Mouse (Mus musculus): Measurements from ENCODE around the gene Map3k13. TPM values are rescaled to one million over a fixed set of nuclear protein-coding genes. Genes with fewer than 3 reads are reported as not detected.

Gene Map3k13
- total and polyA plus RNA-seq, 3 experiments, result 0.40 to 1.2 (median 0.84) TPM

GRCm38 (mm10) chr16:21853446-21853941 is 59.3 kb downstream of the Map3k13 start:
- DNase-seq, result peak; percentile 9

GRCm38 (mm10) chr16:21854589-21855284 is 60.6 kb downstream of the Map3k13 start:
- DNase-seq, result no peak

- DNase-seq, result no peak
Observed at GRCm38 (mm10) chr16:21856134-21856533, 62.0 kb downstream of the Map3k13 start.

GRCm38 (mm10) chr16:21857126-21857644 is 63.0 kb downstream of the Map3k13 start:
- DNase-seq, result no peak

GRCm38 (mm10) chr16:21858163-21858562 is 64.0 kb downstream of the Map3k13 start:
- DNase-seq, result no peak

GRCm38 (mm10) chr16:21858882-21859281 is 64.7 kb downstream of the Map3k13 start:
- no peak for DNase-seq

- no peak for DNase-seq
Observed at GRCm38 (mm10) chr16:21862448-21862847, 68.3 kb downstream of the Map3k13 start.

- no peak for DNase-seq
Observed at GRCm38 (mm10) chr16:21865250-21865982, 71.3 kb downstream of the Map3k13 start.

- no peak for DNase-seq
Observed at GRCm38 (mm10) chr16:21865983-21866575, 71.9 kb downstream of the Map3k13 start.

GRCm38 (mm10) chr16:21867727-21868126 is 73.6 kb downstream of the Map3k13 start:
- DNase-seq, result no peak

- DNase-seq, result no peak
Observed at GRCm38 (mm10) chr16:21868651-21869050, 74.5 kb downstream of the Map3k13 start.

GRCm38 (mm10) chr16:21869879-21870278 is 75.7 kb downstream of the Map3k13 start:
- no peak for DNase-seq

- DNase-seq, result no peak
Observed at GRCm38 (mm10) chr16:21877735-21878134, 83.6 kb downstream of the Map3k13 start.

- no peak for DNase-seq
Observed at GRCm38 (mm10) chr16:21878834-21879233, 84.7 kb downstream of the Map3k13 start.

- DNase-seq, result no peak
Observed at GRCm38 (mm10) chr16:21881181-21881580, 87.0 kb downstream of the Map3k13 start.

- no peak for DNase-seq
Observed at GRCm38 (mm10) chr16:21881582-21882259, 87.6 kb downstream of the Map3k13 start.

- no peak for DNase-seq
Observed at GRCm38 (mm10) chr16:21887601-21888000, 93.5 kb downstream of the Map3k13 start.

GRCm38 (mm10) chr16:21893890-21894289 is 99.7 kb downstream of the Map3k13 start:
- DNase-seq, result no peak

GRCm38 (mm10) chr16:21901286-21901685 is 107.1 kb downstream of the Map3k13 start:
- DNase-seq, result no peak

GRCm38 (mm10) chr16:21904636-21905035 is 110.5 kb downstream of the Map3k13 start:
- DNase-seq, result no peak

- no peak for DNase-seq
Observed at GRCm38 (mm10) chr16:21905996-21906395, 111.8 kb downstream of the Map3k13 start.

- no peak for DNase-seq
Observed at GRCm38 (mm10) chr16:21906902-21907301, 112.8 kb downstream of the Map3k13 start.

Measured in adrenal gland, adult 2 months (tissue).